Mouse (Mus musculus) forebrain, postnatal 0 days (tissue): Measurements from ENCODE around the gene Shf. TPM values are rescaled to one million over a fixed set of nuclear protein-coding genes. Genes with fewer than 3 reads are reported as not detected.

Experiments used
- ATAC-seq: fragments of 200-750 bp; cut with Nextera tagmentation; 2 replicates; pipeline ENCODE4 v1.8.0; 2017; ENCODE audit warnings: mild to moderate bottlenecking, moderate library complexity
- DNase-seq: peaks from one replicate; pipeline ENCODE4 v3.0.0-alpha.2; 2015
- H3K27ac ChIP-seq: fragments of 300-500 bp; sonication (generic); 2 replicates; pipeline ENCODE4 v1.5.1; 2014; ENCODE audit warnings: low read depth, mild to moderate bottlenecking, antibody characterized with exemption, low read length, moderate library complexity, mixed read lengths
- H3K27me3 ChIP-seq: fragments of 300-500 bp; sonication (generic); 2 replicates; pipeline ENCODE4 v1.6.1; 2014; ENCODE audit warnings: mild to moderate bottlenecking, low read length, mixed read lengths; ENCODE audit not compliant: insufficient read depth
- H3K36me3 ChIP-seq: fragments of 300-500 bp; sonication (generic); 2 replicates; pipeline ENCODE4 v1.6.1; 2014; ENCODE audit warnings: mild to moderate bottlenecking, moderate library complexity; ENCODE audit not compliant: insufficient read depth
- H3K4me1 ChIP-seq: fragments of 300-500 bp; sonication (generic); 2 replicates; pipeline ENCODE4 v1.6.1; 2014; ENCODE audit warnings: antibody characterized with exemption; ENCODE audit not compliant: insufficient read depth
- H3K4me2 ChIP-seq: fragments of 300-500 bp; sonication (generic); 2 replicates; pipeline ENCODE4 v1.6.1; 2014; ENCODE audit warnings: low read depth, mild to moderate bottlenecking, moderate library complexity
- H3K4me3 ChIP-seq: fragments of 300-500 bp; sonication (generic); 2 replicates; pipeline ENCODE4 v1.5.1; 2014; ENCODE audit warnings: low read depth, low read length, mixed read lengths
- H3K9ac ChIP-seq: fragments of 300-500 bp; sonication (generic); 2 replicates; pipeline ENCODE4 v1.6.1; 2014; ENCODE audit warnings: mild to moderate bottlenecking
- H3K9me3 ChIP-seq: fragments of 300-500 bp; sonication (generic); 2 replicates; pipeline ENCODE4 v1.6.1; 2016; ENCODE audit warnings: low read length
- CTCF ChIP-seq: sonication (generic); IDR thresholded peaks from 2 replicates; pipeline ENCODE4 v1.5.1; 2016; ENCODE audit warnings: antibody characterized with exemption, control low read depth, low read depth
- WGBS: fragments of 180-500 bp; shearing (Covaris S2); extraction: QIAGEN DNeasy Blood & Tissue Kit; methylation state at CpG from one replicate; pipeline ENCODE4 v1.1.7; 2014; 5-methylcytosine and 5-hydroxymethylcytosine counted together
- polyA plus RNA-seq: library from polyadenylated mRNA; unstranded; fragments of >200 nt; fragmentation: Nextera tagmentation; extraction: Ambion mirVana; gene quantifications from 2 replicates; pipeline ENCODE4 v1.2.1, GENCODE M21; 2015
- total RNA-seq: library from RNA; depleted of rRNA; stranded (reverse); fragments of >200 nt; gene quantifications from 2 replicates; pipeline ENCODE4 v1.2.3, GENCODE M21; 2014

Shf gene
- total and polyA plus RNA-seq, 2 experiments from 2014 or later = 6.7 to 69.3 TPM

- Histone ChIP-seq H3K27ac (no peak within 1 kb of the TSS), H3K4me3 (peak within 1 kb of the TSS; percentile 15), H3K36me3 (no peaks in the 10 kb centered on the region), H3K4me2 (peak within 1 kb of the TSS; percentile 41), H3K4me1 (0 out of 2 replicates have a peak, but pooled peaks cover 4% of the 10 kb centered on the region), H3K9ac (no peak within 1 kb of the TSS), H3K27me3 (peaks cover 28% of the 10 kb centered on the region), H3K9me3 (no peaks in the 10 kb centered on the region)
- ATAC-seq (no peak), DNase-seq (no peak)
- TF ChIP-seq CTCF = no peak
- 3% methylated on average over 21 of the region's 24 CpGs for WGBS
These were observed 55.4 kb downstream of the Shf start, which contains the start of gene Duoxa1 for GRCm38 (mm10) chr2:122313536-122313935. TSS of gene Duoxa1 (minus strand) at chr2:122313730.

GRCm38 (mm10) chr2:122312722-122313417 is 56.1 kb downstream of the Shf start:
- Histone ChIP-seq H3K36me3 (no peaks in the 10 kb centered on the region), H3K4me2 (peak overlapping the region; percentile 41), H3K27me3 (peaks cover 29% of the 10 kb centered on the region), H3K27ac (no peak overlapping the region), H3K4me3 (peak overlapping the region; percentile 15), H3K9ac (no peak overlapping the region), H3K4me1 (0 out of 2 replicates have a peak, but pooled peaks cover 4% of the 10 kb centered on the region), H3K9me3 (no peaks in the 10 kb centered on the region)
- WGBS = 5% methylated on average over 27 of the region's 27 CpGs
- peak; percentile 74 for TF ChIP-seq CTCF
- DNase-seq = peak; percentile 73
- ATAC-seq = peak; percentile 79

GRCm38 (mm10) chr2:122311561-122311960 is 57.4 kb downstream of the Shf start:
- Histone ChIP-seq H3K4me2 (no peak overlapping the region), H3K9me3 (no peaks in the 10 kb centered on the region), H3K4me3 (no peak overlapping the region), H3K27ac (no peak overlapping the region), H3K4me1 (0 out of 2 replicates have a peak, but pooled peaks cover 4% of the 10 kb centered on the region), H3K36me3 (no peaks in the 10 kb centered on the region), H3K27me3 (peaks cover 29% of the 10 kb centered on the region), H3K9ac (no peak overlapping the region)
- no peak for TF ChIP-seq CTCF
- WGBS = 31% methylated on average over 2 of the region's 2 CpGs
- no peak for ATAC-seq
- DNase-seq = no peak

DNA sequence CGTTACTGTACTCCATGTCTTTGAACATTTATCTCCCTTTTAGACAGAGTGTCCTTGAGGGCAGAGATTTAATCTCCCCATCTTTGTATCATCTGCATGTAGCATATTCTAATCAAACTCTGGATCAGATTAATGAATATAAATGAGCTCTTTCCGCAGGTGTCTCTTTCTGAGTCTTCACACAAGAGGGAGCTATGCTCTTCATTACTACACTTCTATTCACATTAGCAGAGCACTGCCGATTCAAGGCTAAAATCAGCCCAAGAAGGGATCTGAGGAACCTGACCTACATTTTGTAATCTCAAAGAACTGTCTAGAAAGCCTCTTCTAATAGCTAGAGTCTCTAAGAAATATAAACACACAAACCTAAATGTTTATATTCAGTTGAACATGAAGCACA is 59.3 kb downstream of the Shf start:
- Histone ChIP-seq H3K4me2 (no peak overlapping the region), H3K9me3 (no peaks in the 10 kb centered on the region), H3K4me1 (0 out of 2 replicates have a peak, but pooled peaks cover 4% of the 10 kb centered on the region), H3K4me3 (no peak overlapping the region), H3K27me3 (peaks cover 29% of the 10 kb centered on the region), H3K36me3 (no peaks in the 10 kb centered on the region), H3K9ac (no peak overlapping the region), H3K27ac (no peak overlapping the region)
- 39% methylated on average over 3 of the region's 3 CpGs for WGBS
- ATAC-seq (no peak), DNase-seq (peak; percentile 36)
- peak; percentile 40; the same call in 1 of the 2 replicates for TF ChIP-seq CTCF

DNA sequence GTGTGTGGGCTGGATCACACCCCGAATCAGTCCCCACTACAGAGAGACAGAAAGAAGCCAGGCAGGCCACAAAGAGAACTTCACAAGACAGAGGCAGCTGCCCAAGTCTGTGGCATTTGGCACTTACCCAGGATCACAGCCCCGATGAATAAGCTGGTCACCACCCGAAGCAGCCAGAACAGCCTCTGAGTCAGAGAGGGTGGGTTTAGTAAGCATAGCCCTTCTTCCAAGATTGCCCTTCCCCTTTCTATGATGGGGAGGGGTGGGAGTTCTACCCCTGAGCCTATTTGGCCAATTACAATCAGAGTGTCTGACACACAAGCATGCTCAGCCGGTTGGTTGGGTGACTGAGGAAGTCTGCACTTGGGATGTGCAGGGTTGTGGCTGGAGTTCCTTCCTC is 62.8 kb downstream of the Shf start:
- Histone ChIP-seq H3K4me3 (no peak overlapping the region), H3K9me3 (no peaks in the 10 kb centered on the region), H3K27me3 (peaks cover 7% of the 10 kb centered on the region), H3K9ac (no peak overlapping the region), H3K4me2 (no peak overlapping the region), H3K36me3 (no peaks in the 10 kb centered on the region), H3K27ac (no peak overlapping the region), H3K4me1 (0 out of 2 replicates have a peak, but pooled peaks cover 3% of the 10 kb centered on the region)
- peak; percentile 22 for DNase-seq
- WGBS = 42% methylated on average over 4 of the region's 4 CpGs
- peak; percentile 30 for ATAC-seq
- no peak for TF ChIP-seq CTCF

DNA sequence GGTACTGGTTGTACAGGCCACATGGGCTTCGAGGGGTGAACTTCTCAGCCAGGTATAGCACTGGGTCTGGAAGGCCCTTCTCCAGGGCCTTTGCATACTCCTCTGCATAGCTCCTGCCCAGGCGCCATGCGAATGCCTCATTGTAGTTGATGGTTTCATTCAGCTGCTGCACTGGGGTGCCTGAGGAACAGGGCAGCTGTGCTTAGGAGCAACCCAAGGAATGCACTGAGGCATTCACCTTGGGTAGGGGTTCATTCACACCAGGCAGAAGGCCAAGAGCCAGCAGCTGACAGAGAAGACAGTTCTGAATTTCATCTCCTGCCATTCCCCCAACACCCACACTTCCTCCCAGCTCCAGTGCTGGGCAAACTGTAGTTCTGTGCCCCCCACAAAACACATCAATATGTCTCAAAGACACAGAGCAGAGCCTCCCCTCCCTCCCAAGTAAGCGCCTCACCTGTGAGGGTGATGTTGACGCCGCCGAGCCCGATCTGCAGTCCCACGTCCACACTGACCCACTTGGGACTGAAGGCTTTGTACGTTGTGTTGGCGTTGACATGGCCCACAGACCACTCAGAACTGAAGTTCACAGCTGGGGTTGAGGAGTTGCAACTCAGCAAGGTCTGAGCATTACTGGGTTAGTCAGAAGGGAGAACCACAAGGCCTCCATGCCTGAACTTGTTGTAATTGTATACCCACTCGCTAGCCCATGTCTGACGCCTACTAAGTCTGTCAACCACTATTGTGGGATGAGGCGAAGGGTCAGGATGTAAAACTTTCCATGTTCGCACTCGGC is 63.7 kb downstream of the Shf start:
- H3K27me3 ChIP-seq = peaks cover 13% of the 10 kb centered on the region
- no peaks in the 10 kb centered on the region for H3K9me3 ChIP-seq
- H3K4me3 ChIP-seq = no peak overlapping the region
- 87% methylated on average over 16 of the region's 16 CpGs for WGBS
- H3K4me1 ChIP-seq = peaks cover 9% of the 10 kb centered on the region; the same call in 1 of the 2 replicates
- no peak overlapping the region for H3K27ac ChIP-seq
- H3K36me3 ChIP-seq = no peaks in the 10 kb centered on the region
- no peak for TF ChIP-seq CTCF
- ATAC-seq (no peak), DNase-seq (no peak)
- H3K4me2 ChIP-seq = no peak overlapping the region
- no peak overlapping the region for H3K9ac ChIP-seq

- Histone ChIP-seq H3K27ac (no peak overlapping the region), H3K27me3 (peaks cover 20% of the 10 kb centered on the region), H3K4me2 (no peak overlapping the region), H3K4me1 (peaks cover 9% of the 10 kb centered on the region; the same call in 1 of the 2 replicates), H3K4me3 (no peak overlapping the region), H3K36me3 (no peaks in the 10 kb centered on the region), H3K9me3 (no peaks in the 10 kb centered on the region), H3K9ac (no peak overlapping the region)
- 85% methylated on average over 6 of the region's 6 CpGs for WGBS
- no peak for DNase-seq
- ATAC-seq = no peak
- no peak for TF ChIP-seq CTCF
These were observed 64.4 kb downstream of the Shf start for GRCm38 (mm10) chr2:122304544-122304943.
